Mouse (Mus musculus) olfactory bulb, adult 2 months (tissue): ENCODE data around the gene Arih2.

Source experiments
- CTCF ChIP-seq: fragments of 200-500 bp; IDR thresholded peaks from 2 replicates; pipeline ENCODE4 v1.5.1; 2012; ENCODE audit warnings: low read depth, mild to moderate bottlenecking, low read length, moderate library complexity; ENCODE audit not compliant: insufficient read depth
- POLR2A ChIP-seq: fragments of 200-500 bp; IDR thresholded peaks from 2 replicates; pipeline ENCODE4 v1.6.1; 2012; ENCODE audit warnings: mild to moderate bottlenecking, low read depth, low read length, moderate library complexity; ENCODE audit not compliant: insufficient read depth

- TF ChIP-seq POLR2A = no peak
- TF ChIP-seq CTCF = no peak
These were observed 90.0 kb downstream of the Arih2 start for GRCm38 (mm10) chr9:108559169-108559568.
